Mouse (Mus musculus) left cerebral cortex, adult 8-10 months (tissue): ENCODE data around the gene Ttk. TPM values are rescaled to one million over a fixed set of nuclear protein-coding genes. Genes with fewer than 3 reads are reported as not detected.

Source experiments
- DNase-seq, 2 experiments: peaks; one replicate each; pipeline ENCODE4 v3.0.0; 2022; ENCODE audit warnings: low spot score in 2 of 2
- total RNA-seq, 4 experiments: library from RNA; stranded (reverse); gene quantifications; 2 replicates each; pipeline ENCODE4 v1.2.4; 2022

The Ttk gene
- total RNA-seq = under 1 TPM; 0.36 to 0.53 (median 0.43) TPM

DNA sequence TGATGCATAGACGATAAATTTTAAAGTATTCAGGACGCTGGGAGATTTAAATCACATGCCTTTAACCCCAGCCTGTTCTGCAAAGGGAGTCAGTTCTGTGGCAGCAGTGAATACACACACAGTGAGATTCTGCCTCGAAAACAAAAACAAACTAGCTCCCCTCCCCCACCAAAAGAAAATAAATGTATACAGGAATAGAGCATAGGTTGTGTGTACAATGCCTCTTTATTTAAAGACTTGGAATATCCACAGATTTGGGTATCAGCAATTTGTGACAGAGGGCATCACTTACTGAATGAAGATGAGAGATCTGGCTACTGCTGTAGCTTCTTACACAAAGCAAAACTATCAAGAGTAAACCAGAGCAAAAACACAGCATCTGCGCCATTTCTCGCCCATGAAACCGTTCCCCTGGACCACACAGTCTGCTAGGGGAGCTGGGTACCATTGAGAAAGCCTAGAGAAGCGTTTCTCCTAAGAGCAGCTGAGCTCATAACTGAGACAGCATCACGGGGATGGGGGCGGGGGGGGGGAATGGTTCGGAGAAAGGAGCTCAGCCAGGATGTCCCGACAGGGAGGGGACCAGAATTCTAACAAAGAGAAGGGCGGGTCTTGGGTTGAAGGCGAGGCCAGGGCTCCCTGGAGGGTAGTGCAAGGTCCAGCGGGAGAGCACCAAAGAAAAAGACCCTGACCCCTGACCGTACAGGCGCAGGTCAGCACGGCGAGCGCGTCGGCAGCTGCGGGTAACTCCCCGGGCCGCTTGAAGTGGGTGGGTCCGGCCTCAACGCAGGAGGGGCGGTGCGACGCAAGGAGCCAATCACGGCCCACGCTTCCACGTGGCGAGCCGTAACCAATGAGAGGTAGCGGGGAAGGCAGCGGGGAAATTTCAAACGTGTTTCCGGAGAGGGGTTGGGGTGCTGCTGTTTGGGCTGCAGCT, at the start of gene Ttk:
Gene Ttk, plus strand, starts transcription at position 879 of the 937 bp plus-strand sequence.
- peak; percentile 77 to 88 for DNase-seq

GRCm38 (mm10) chr9:83785501-83785900, 49.0 kb upstream of the Ttk start:
- no peak for DNase-seq

GRCm38 (mm10) chr9:83789326-83789725, 45.2 kb upstream of the Ttk start:
- no peak for DNase-seq

GRCm38 (mm10) chr9:83796875-83797274, 37.6 kb upstream of the Ttk start:
- DNase-seq = no peak

DNA sequence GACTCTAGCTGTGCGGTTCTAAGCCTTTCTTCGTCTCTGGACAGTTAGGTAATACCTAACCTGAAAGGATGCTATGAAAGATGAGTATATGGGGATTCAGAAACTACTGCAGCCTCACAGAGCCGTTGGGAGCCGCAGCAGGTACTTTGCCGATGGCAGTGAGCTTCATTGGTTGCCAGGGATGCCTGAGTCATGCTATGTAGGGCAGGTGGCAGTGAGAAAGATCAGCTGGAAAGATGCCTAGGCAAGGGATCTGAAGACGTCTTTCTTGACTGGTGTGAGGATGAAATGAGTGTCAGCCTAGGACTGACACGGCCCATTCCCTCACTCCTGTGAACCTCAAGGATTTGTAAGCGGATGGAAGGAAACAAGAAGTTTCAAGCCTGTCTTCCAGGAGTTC, 36.6 kb upstream of the Ttk start:
- no peak for DNase-seq

GRCm38 (mm10) chr9:83804341-83804740, 30.1 kb upstream of the Ttk start:
- DNase-seq = no peak

- peak in 1 of 2 experiments; percentile 27 for DNase-seq
Observed at GRCm38 (mm10) chr9:83805164-83805976, 29.1 kb upstream of the Ttk start.

DNA sequence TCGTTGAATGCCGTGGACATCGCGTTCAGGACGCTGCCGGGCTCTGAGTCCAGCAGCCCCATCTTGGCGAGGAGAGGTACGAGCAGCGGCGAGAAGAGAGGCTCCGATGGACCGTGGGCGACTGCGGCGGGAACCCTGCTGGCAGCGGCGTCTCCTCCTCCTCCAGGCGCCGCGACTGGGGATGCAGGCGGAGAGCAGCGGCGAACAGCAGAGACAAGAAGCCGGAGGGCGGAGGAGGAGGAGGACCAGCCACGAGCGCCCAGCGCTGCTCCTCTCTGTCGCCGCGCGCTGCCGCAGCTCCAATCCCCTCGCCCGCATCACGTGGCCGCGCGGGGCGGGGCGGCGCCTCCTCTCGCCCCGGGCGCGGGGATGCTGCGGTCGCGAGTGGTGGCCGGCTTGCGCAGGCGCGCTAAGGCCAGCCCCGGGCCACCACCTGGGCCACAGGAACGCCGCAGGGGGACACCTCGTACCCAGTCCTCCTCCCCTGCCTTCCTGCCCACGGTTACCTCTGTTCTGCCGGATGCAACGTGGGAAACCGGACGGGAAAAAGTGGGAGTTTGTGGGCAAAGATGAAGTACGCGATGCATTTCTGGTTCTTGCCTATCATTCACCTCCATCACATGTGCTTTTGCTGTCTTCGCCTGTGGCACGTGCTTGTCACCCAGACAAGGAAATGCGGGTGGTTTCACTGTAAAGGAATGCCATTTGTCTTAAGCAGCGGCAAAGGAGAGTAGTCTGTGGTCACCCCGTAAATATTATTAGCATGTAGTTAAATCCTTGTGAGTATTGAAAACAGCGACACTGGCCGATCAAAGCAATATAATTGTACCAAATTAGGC, 28.3 kb upstream of the Ttk start, which contains the start of gene Elovl4:
Gene Elovl4, minus strand, starts transcription at position 301 of the 839 bp plus-strand sequence.
- peak; percentile 78 to 88 for DNase-seq

DNA sequence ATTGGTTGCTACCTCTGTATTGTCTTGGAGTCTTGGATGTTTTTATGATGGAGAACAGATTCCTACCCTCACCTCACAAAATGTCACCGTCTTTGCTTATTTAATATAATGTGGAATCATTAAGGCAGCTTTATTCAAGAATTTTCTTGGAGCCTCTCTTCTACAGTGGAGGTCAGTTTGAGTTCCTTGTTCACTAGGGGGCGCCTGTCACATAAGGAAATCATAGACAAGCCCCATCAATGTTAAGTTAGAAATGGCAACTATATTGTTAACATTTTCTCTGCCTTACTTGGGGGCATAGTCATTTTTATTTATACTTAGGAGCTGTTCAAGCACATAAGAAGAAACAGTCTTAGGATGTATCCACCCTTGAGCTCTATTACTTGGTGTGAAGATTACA, 26.9 kb upstream of the Ttk start:
- DNase-seq = no peak

- no peak for DNase-seq
Observed at GRCm38 (mm10) chr9:83819188-83819587, 15.3 kb upstream of the Ttk start.

- DNase-seq = no peak
Observed at GRCm38 (mm10) chr9:83820976-83821375, 13.5 kb upstream of the Ttk start.

DNA sequence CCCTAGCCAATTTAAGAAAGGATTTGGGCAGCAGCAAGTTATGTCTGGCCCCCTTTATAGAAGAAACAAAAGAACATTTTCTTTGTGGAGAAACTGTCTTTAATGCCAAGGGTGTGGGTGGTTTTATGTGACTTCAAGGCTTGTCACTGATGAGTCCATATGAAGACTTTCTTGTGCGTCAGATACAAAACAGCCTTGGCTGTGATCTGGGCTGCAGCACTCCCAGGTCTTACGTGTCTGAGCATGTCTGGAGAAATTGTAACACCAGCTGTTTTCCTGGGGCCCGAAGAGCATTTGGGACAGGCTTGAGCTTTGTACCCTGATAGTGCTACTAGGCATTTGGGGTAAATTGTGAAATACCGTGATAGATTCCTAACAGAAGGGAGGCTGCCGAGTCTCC, 11.6 kb upstream of the Ttk start:
- no peak for DNase-seq

GRCm38 (mm10) chr9:83829896-83830295, 4.6 kb upstream of the Ttk start:
- DNase-seq = no peak

- DNase-seq = no peak
Observed at GRCm38 (mm10) chr9:83831152-83831551, 3.3 kb upstream of the Ttk start.

- DNase-seq = no peak
Observed at GRCm38 (mm10) chr9:83834748-83835313, 342 bp downstream of the Ttk start.

GRCm38 (mm10) chr9:83852464-83852863, 18.0 kb downstream of the Ttk start:
- DNase-seq = no peak

DNA sequence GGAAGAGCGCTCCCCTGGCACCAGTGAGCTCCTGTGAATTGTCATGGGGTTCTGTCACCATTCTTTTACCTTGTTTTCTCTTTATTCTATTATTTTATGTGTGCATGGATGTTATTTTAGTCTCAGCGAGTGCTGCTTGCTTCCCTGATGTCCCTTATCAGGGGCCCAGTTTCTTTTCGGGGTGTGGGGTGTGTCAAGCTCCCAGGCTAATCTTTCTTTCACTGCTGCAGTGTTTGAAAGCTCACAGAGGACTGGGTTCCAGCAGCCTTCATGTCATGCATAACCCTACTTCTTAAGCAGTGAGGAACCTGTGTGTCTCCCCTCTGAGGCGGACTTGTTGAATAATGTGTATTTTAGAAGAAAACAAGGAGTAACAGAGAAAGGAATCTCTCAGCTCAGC, 30.7 kb downstream of the Ttk start:
- no peak for DNase-seq

GRCm38 (mm10) chr9:83882191-83882590, 47.7 kb downstream of the Ttk start:
- DNase-seq = no peak

DNA sequence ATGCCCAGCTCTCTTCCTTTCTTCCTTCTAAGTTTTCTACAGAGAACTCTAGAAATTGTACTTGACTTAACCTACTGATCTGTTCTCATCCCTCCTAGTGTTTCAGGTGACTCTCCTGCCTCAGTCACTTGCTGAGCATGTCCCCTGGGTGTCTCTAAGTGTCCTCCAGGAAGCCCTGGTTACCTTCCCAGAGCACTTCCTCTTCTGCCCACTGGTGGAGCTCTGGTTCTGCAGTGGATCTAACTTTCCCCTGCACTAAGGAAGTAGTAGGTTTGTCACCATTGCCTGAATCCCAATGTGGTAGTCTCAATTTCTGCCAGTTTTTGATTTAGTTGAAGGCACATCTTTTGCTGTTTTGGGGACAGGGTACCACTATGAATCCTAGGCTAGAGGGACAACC, 51.7 kb downstream of the Ttk start:
- no peak for DNase-seq

GRCm38 (mm10) chr9:83888214-83888613, 53.7 kb downstream of the Ttk start:
- no peak for DNase-seq

- DNase-seq = no peak
Observed at GRCm38 (mm10) chr9:83893073-83893472, 58.6 kb downstream of the Ttk start.
